Mouse (Mus musculus) brain, embryonic 14.5 days (tissue): ENCODE results near the gene Nfe2l2. TPM values are rescaled to one million over a fixed set of nuclear protein-coding genes. Genes with fewer than 3 reads are reported as not detected.
A peak's percentile ranks its signal among the peaks of the same experiment; 100 is the strongest.
"Not testable (repeated sequence)": the region's sequence is repeated elsewhere in the genome, so short reads cannot be mapped to it uniquely, and the experiment has no call there.

ENCODE experiments used
- DNase-seq: peaks from one replicate; pipeline ENCODE4 v3.0.0-alpha.2; 2011; ENCODE audit warnings: low read depth
- CTCF ChIP-seq: fragments of 200-500 bp; IDR thresholded peaks from 2 replicates; pipeline ENCODE4 v1.5.1; 2012; ENCODE audit warnings: inconsistent platforms, mild to moderate bottlenecking, moderate library complexity, borderline replicate concordance; ENCODE audit not compliant: insufficient read depth, insufficient read length; ENCODE audit errors: extremely low read depth
- POLR2A ChIP-seq: fragments of 200-500 bp; IDR thresholded peaks from 2 replicates; pipeline ENCODE4 v1.6.1; 2012; ENCODE audit warnings: mild to moderate bottlenecking, inconsistent platforms, borderline replicate concordance; ENCODE audit not compliant: poor library complexity, insufficient read depth, insufficient read length, severe bottlenecking; ENCODE audit errors: extremely low read depth
- polyA plus RNA-seq: library from polyadenylated mRNA; depleted of rRNA; stranded (reverse); fragments of >200 nt; gene quantifications from 2 replicates; pipeline ENCODE4 v1.2.3, GENCODE M21; 2012

Gene Nfe2l2
- polyA plus RNA-seq, 1 experiment, result 11.0 TPM

- no peak for TF ChIP-seq CTCF
- no peak for TF ChIP-seq POLR2A
- no peak for DNase-seq
These were observed 51.3 kb downstream of the Nfe2l2 start for GRCm38 (mm10) chr2:75653150-75653549.

GRCm38 (mm10) chr2:75650437-75650836 lies 54.0 kb downstream of the Nfe2l2 start:
- DNase-seq, result no peak
- TF ChIP-seq POLR2A (no peak), CTCF (no peak)

- no peak for DNase-seq
- no peak for TF ChIP-seq CTCF
- no peak for TF ChIP-seq POLR2A
These were observed 59.2 kb downstream of the Nfe2l2 start for GRCm38 (mm10) chr2:75645251-75645650.

- TF ChIP-seq CTCF (no peak), POLR2A (no peak)
- no peak for DNase-seq
These were observed 60.5 kb downstream of the Nfe2l2 start for GRCm38 (mm10) chr2:75643950-75644349.

- TF ChIP-seq CTCF (no peak), POLR2A (no peak)
- DNase-seq, result peak; percentile 33
These were observed 61.5 kb downstream of the Nfe2l2 start for GRCm38 (mm10) chr2:75642795-75643550.

GRCm38 (mm10) chr2:75642312-75642711 lies 62.1 kb downstream of the Nfe2l2 start:
- DNase-seq, result not testable (repeated sequence)

GRCm38 (mm10) chr2:75639535-75639934 lies 64.9 kb downstream of the Nfe2l2 start:
- not testable (repeated sequence) for DNase-seq

GRCm38 (mm10) chr2:75637822-75638221 lies 66.6 kb downstream of the Nfe2l2 start:
- DNase-seq, result not testable (repeated sequence)

- no peak for TF ChIP-seq POLR2A
- no peak for TF ChIP-seq CTCF
- no peak for DNase-seq
These were observed 67.1 kb downstream of the Nfe2l2 start for GRCm38 (mm10) chr2:75637361-75637760.

- not testable (repeated sequence) for DNase-seq
These were observed 67.5 kb downstream of the Nfe2l2 start for GRCm38 (mm10) chr2:75637055-75637304.

GRCm38 (mm10) chr2:75636261-75637054 lies 68.0 kb downstream of the Nfe2l2 start:
- no peak for DNase-seq
- TF ChIP-seq POLR2A, result no peak
- 0 out of 2 replicates have a peak, but pooled peaks have one; percentile 7 for TF ChIP-seq CTCF

- DNase-seq, result not testable (repeated sequence)
These were observed 70.0 kb downstream of the Nfe2l2 start for GRCm38 (mm10) chr2:75634431-75634830.

- TF ChIP-seq CTCF (no peak), POLR2A (no peak)
- DNase-seq, result no peak
These were observed 70.7 kb downstream of the Nfe2l2 start for GRCm38 (mm10) chr2:75633784-75634183.

- no peak for DNase-seq
- TF ChIP-seq CTCF (no peak), POLR2A (no peak)
These were observed 71.1 kb downstream of the Nfe2l2 start for GRCm38 (mm10) chr2:75633381-75633780.
